In genomic region chr5:72998546-72998945, GRCm38 (mm10) we compare ENCODE assay signal across 31 mouse cellular contexts. TPM values are rescaled to one million over a fixed set of nuclear protein-coding genes. Genes with fewer than 3 reads are reported as not detected.
"Had no signal": no experiment of that assay in that cellular context is flagged by ENCODE, and none has a peak within 500 bp of the region (broad histone marks: within the 10 kb centered on the region; RNA-seq: fewer than 3 reads in every experiment).

No protein-coding gene starts in this region.

RNA-seq across cellular contexts. Expression of gene Slc10a4, which starts 8.1 kb away (rescaled TPM):
- polyA plus RNA-seq: liver, adult 2 months; liver, postnatal 0 days; macrophage had no signal

RNA-seq across cellular contexts. Expression of gene Gm10135, which starts 24.0 kb away (rescaled TPM):
- polyA plus RNA-seq: limb, embryonic 10.5 days; limb, embryonic 11.5 days; limb, embryonic 12.5 days; limb, embryonic 13.5 days; limb, embryonic 14.5 days; limb, embryonic 15.5 days; liver, adult 2 months; liver, embryonic 11.5 days; liver, embryonic 12.5 days; liver, embryonic 13.5 days; liver, embryonic 14.5 days; liver, embryonic 15.5 days; liver, embryonic 16.5 days; liver, postnatal 0 days; lung, adult 2 months; lung, embryonic 14.5 days; lung, embryonic 15.5 days; lung, embryonic 16.5 days; lung, postnatal 0 days; macrophage; midbrain, embryonic 10.5 days; midbrain, embryonic 11.5 days; midbrain, embryonic 12.5 days; midbrain, embryonic 13.5 days; midbrain, embryonic 14.5 days; midbrain, embryonic 15.5 days; midbrain, embryonic 16.5 days; midbrain, postnatal 0 days; myocyte; neural tube, embryonic 11.5 days; neural tube, embryonic 12.5 days had no signal
